Mouse (Mus musculus) kidney, embryonic 14.5 days (tissue): ENCODE data around the gene Kidins220. TPM values are rescaled to one million over a fixed set of nuclear protein-coding genes. Genes with fewer than 3 reads are reported as not detected.

ENCODE experiments used
- ATAC-seq: fragments of 200-750 bp; cut with Nextera tagmentation; 2 replicates; pipeline ENCODE4 v1.8.0; 2017; ENCODE audit warnings: moderate number of reproducible peaks, mild to moderate bottlenecking, moderate TSS enrichment, moderate library complexity; ENCODE audit not compliant: low FRiP score, low TSS enrichment
- H3K27ac ChIP-seq: fragments of 300-500 bp; sonication (generic); 2 replicates; pipeline ENCODE4 v1.5.1; 2014; ENCODE audit warnings: low read depth, mild to moderate bottlenecking, low read length, moderate library complexity, mixed read lengths
- H3K27me3 ChIP-seq: fragments of 300-500 bp; sonication (generic); 2 replicates; pipeline ENCODE4 v1.6.1; 2014; ENCODE audit warnings: mild to moderate bottlenecking, low read length; ENCODE audit not compliant: control insufficient read depth, insufficient read depth
- H3K36me3 ChIP-seq: fragments of 300-500 bp; sonication (generic); 2 replicates; pipeline ENCODE4 v1.6.1; 2014; ENCODE audit warnings: low read length, mixed read lengths; ENCODE audit not compliant: control insufficient read depth, insufficient read depth
- H3K4me1 ChIP-seq: fragments of 300-500 bp; sonication (generic); 2 replicates; pipeline ENCODE4 v1.6.1; 2014; ENCODE audit warnings: low read length, mixed read lengths; ENCODE audit not compliant: control insufficient read depth, insufficient read depth
- H3K4me2 ChIP-seq: fragments of 300-500 bp; sonication (generic); replicated peaks from 2 replicates; pipeline ENCODE4 v1.6.1; 2014; ENCODE audit warnings: low read depth, mild to moderate bottlenecking, low read length
- H3K4me3 ChIP-seq: fragments of 300-500 bp; sonication (generic); 2 replicates; pipeline ENCODE4 v1.5.1; 2014; ENCODE audit warnings: mild to moderate bottlenecking, low read length
- H3K9ac ChIP-seq: fragments of 300-500 bp; sonication (generic); 2 replicates; pipeline ENCODE4 v1.6.1; 2014; ENCODE audit warnings: low read depth, mild to moderate bottlenecking, low read length, moderate library complexity
- H3K9me3 ChIP-seq: fragments of 300-500 bp; sonication (generic); 2 replicates; pipeline ENCODE4 v1.6.1; 2016; ENCODE audit warnings: low read length; ENCODE audit not compliant: control insufficient read depth
- WGBS: fragments of 180-500 bp; shearing (Covaris S2); extraction: QIAGEN DNeasy Blood & Tissue Kit; methylation state at CpG from one replicate; pipeline ENCODE4 v1.1.7; 2014; 5-methylcytosine and 5-hydroxymethylcytosine counted together
- polyA plus RNA-seq: library from polyadenylated mRNA; unstranded; fragments of >200 nt; fragmentation: Nextera tagmentation; extraction: Ambion mirVana; gene quantifications from 2 replicates; pipeline ENCODE4 v1.2.1, GENCODE M21; 2014

The Kidins220 gene
- polyA plus RNA-seq, 1 experiment from 2014 or later, result 38.2 TPM

- no peak overlapping the region for H3K9ac ChIP-seq
- no peaks in the 10 kb centered on the region for H3K4me1 ChIP-seq
- ATAC-seq, result no peak
Measured at GRCm38 (mm10) chr12:25011733-25012367, 37.1 kb downstream of the Kidins220 start.

GRCm38 (mm10) chr12:25012555-25013540 is 38.1 kb downstream of the Kidins220 start:
- Histone ChIP-seq H3K4me2 (no peak overlapping the region), H3K9ac (no peak overlapping the region), H3K36me3 (peaks cover 70% of the 10 kb centered on the region), H3K9me3 (no peaks in the 10 kb centered on the region), H3K4me1 (no peaks in the 10 kb centered on the region), H3K27me3 (no peaks in the 10 kb centered on the region), H3K4me3 (no peak overlapping the region), H3K27ac (no peak overlapping the region)
- ATAC-seq, result no peak
- 76% methylated on average over 13 of the region's 13 CpGs for WGBS

More at GRCm38 (mm10) chr12:25011733-25012367, 37.1 kb downstream of the Kidins220 start:
- Histone ChIP-seq H3K36me3 (peaks cover 70% of the 10 kb centered on the region), H3K4me3 (no peak overlapping the region), H3K27me3 (no peaks in the 10 kb centered on the region), H3K27ac (no peak overlapping the region), H3K4me2 (no peak overlapping the region), H3K9me3 (no peaks in the 10 kb centered on the region)
- 67% methylated on average over 15 of the region's 15 CpGs for WGBS

GRCm38 (mm10) chr12:25014307-25014927 is 39.7 kb downstream of the Kidins220 start:
- 92% methylated on average over 5 of the region's 5 CpGs for WGBS
- no peak overlapping the region for H3K9ac ChIP-seq

GRCm38 (mm10) chr12:25014938-25015337 is 40.2 kb downstream of the Kidins220 start:
- no peaks in the 10 kb centered on the region for H3K27me3 ChIP-seq
- H3K27ac ChIP-seq, result no peak overlapping the region
- H3K4me3 ChIP-seq, result no peak overlapping the region
- peaks cover 71% of the 10 kb centered on the region for H3K36me3 ChIP-seq
- H3K4me2 ChIP-seq, result no peak overlapping the region
- H3K9ac ChIP-seq, result no peak overlapping the region
- no peaks in the 10 kb centered on the region for H3K4me1 ChIP-seq
- no peak for ATAC-seq
- WGBS, result 92% methylated on average over 7 of the region's 7 CpGs
- no peaks in the 10 kb centered on the region for H3K9me3 ChIP-seq

More at GRCm38 (mm10) chr12:25014307-25014927, 39.7 kb downstream of the Kidins220 start:
- H3K9me3 ChIP-seq, result no peaks in the 10 kb centered on the region
- H3K4me1 ChIP-seq, result no peaks in the 10 kb centered on the region
- H3K27ac ChIP-seq, result no peak overlapping the region
- no peak for ATAC-seq
- H3K4me3 ChIP-seq, result no peak overlapping the region
- H3K4me2 ChIP-seq, result no peak overlapping the region
- no peaks in the 10 kb centered on the region for H3K27me3 ChIP-seq
- peaks cover 71% of the 10 kb centered on the region for H3K36me3 ChIP-seq

- Histone ChIP-seq H3K4me1 (no peaks in the 10 kb centered on the region), H3K36me3 (peaks cover 64% of the 10 kb centered on the region), H3K27me3 (no peaks in the 10 kb centered on the region), H3K9me3 (no peaks in the 10 kb centered on the region), H3K9ac (no peak overlapping the region), H3K4me3 (no peak overlapping the region), H3K4me2 (no peak overlapping the region), H3K27ac (no peak overlapping the region)
- ATAC-seq, result no peak
- WGBS, result 92% methylated on average over 4 of the region's 4 CpGs
Measured at GRCm38 (mm10) chr12:25016995-25017394, 42.3 kb downstream of the Kidins220 start.

GRCm38 (mm10) chr12:25021057-25021456 is 46.3 kb downstream of the Kidins220 start:
- Histone ChIP-seq H3K9me3 (no peaks in the 10 kb centered on the region), H3K4me3 (no peak overlapping the region), H3K27me3 (no peaks in the 10 kb centered on the region), H3K4me1 (no peaks in the 10 kb centered on the region), H3K9ac (no peak overlapping the region), H3K36me3 (peaks cover 42% of the 10 kb centered on the region), H3K4me2 (no peak overlapping the region), H3K27ac (no peak overlapping the region)
- 89% methylated on average over 5 of the region's 5 CpGs for WGBS
- ATAC-seq, result no peak

- Histone ChIP-seq H3K36me3 (peaks cover 11% of the 10 kb centered on the region; the same call in 1 of the 2 replicates), H3K4me2 (no peak overlapping the region), H3K27ac (no peak overlapping the region), H3K9ac (no peak overlapping the region), H3K4me1 (no peaks in the 10 kb centered on the region), H3K9me3 (no peaks in the 10 kb centered on the region), H3K27me3 (no peaks in the 10 kb centered on the region), H3K4me3 (no peak overlapping the region)
- WGBS, result 73% methylated on average over 9 of the region's 9 CpGs
- ATAC-seq, result no peak
Measured at GRCm38 (mm10) chr12:25024862-25025545, 50.3 kb downstream of the Kidins220 start.

- 76% methylated on average over 7 of the region's 7 CpGs for WGBS
- Histone ChIP-seq H3K36me3 (peaks cover 8% of the 10 kb centered on the region; the same call in 1 of the 2 replicates), H3K27ac (no peak overlapping the region), H3K9me3 (no peaks in the 10 kb centered on the region), H3K4me2 (no peak overlapping the region), H3K4me3 (no peak overlapping the region), H3K9ac (no peak overlapping the region), H3K27me3 (no peaks in the 10 kb centered on the region), H3K4me1 (no peaks in the 10 kb centered on the region)
- ATAC-seq, result no peak
Measured at GRCm38 (mm10) chr12:25026308-25026707, 51.6 kb downstream of the Kidins220 start.
